In genomic region chr11:118758277-118758990, GRCm38 (mm10) we compare ENCODE assay signal across 24 mouse cellular contexts.
DNase-seq lines count a peak whose midpoint lies in the region; ATAC-seq and TF ChIP-seq lines count a peak whose summit lies in the region.
"Had no signal": no experiment of that assay in that cellular context is flagged by ENCODE, and none has a peak within 500 bp of the region (broad histone marks: within the 10 kb centered on the region; RNA-seq: fewer than 3 reads in every experiment).

No protein-coding gene starts in this region.

- no peak for TF ChIP-seq CTCF in left cerebral cortex, adult 2 months (IDR thresholded peaks at IDR 0.05)

- H3K27me3 ChIP-seq in forebrain, embryonic 13.5 days = no peaks in the 10 kb centered on the region
- H3K27me3 ChIP-seq in forebrain, embryonic 11.5 days (ENCODE audit: control insufficient read depth, insufficient read depth, low read length) = no peaks in the 10 kb centered on the region
- H3K27me3 ChIP-seq in liver, embryonic 11.5 days (replicated peaks; ENCODE audit: control insufficient read depth, insufficient read depth, low read length) = no peaks in the 10 kb centered on the region; the same call in 1 of the 2 replicates
- H3K27me3 ChIP-seq: neural tube, embryonic 12.5 days; stomach, embryonic 15.5 days had no signal

- H3K4me2 ChIP-seq in forebrain, embryonic 13.5 days = no peak overlapping the region
- no peak overlapping the region for H3K4me2 ChIP-seq in forebrain, embryonic 11.5 days (ENCODE audit: low read depth, low read length, severe bottlenecking)
- no peak overlapping the region for H3K4me2 ChIP-seq in liver, embryonic 11.5 days
- H3K4me2 ChIP-seq: heart, embryonic 15.5 days; hindbrain, embryonic 14.5 days; lung, embryonic 14.5 days; neural tube, embryonic 12.5 days; stomach, embryonic 15.5 days had no signal

- WGBS in forebrain, embryonic 13.5 days = 92% methylated on average over 10 of the region's 10 CpGs
- WGBS in forebrain, embryonic 11.5 days = 87% methylated on average over 10 of the region's 10 CpGs
- WGBS in liver, embryonic 11.5 days = 76% methylated on average over 10 of the region's 10 CpGs

- no peak overlapping the region for H3K4me3 ChIP-seq in forebrain, embryonic 13.5 days
- no peak overlapping the region for H3K4me3 ChIP-seq in forebrain, embryonic 11.5 days (ENCODE audit: low read depth, low read length)
- H3K4me3 ChIP-seq in left cerebral cortex, adult 2 months = no peak overlapping the region
- H3K4me3 ChIP-seq in liver, embryonic 11.5 days (ENCODE audit: low read depth, low read length) = no peak overlapping the region
- H3K4me3 ChIP-seq: embryonic facial prominence, embryonic 10.5 days; heart, embryonic 15.5 days; neural tube, embryonic 12.5 days; stomach, embryonic 15.5 days had no signal

- H3K4me1 ChIP-seq in forebrain, embryonic 13.5 days = peaks cover 65% of the 10 kb centered on the region
- H3K4me1 ChIP-seq in forebrain, embryonic 11.5 days (replicated peaks; ENCODE audit: control insufficient read depth, insufficient read depth, low read length) = no peaks in the 10 kb centered on the region
- no peaks in the 10 kb centered on the region for H3K4me1 ChIP-seq in liver, embryonic 11.5 days (replicated peaks; ENCODE audit: control insufficient read depth, insufficient read depth, low read length)
- H3K4me1 ChIP-seq: heart, embryonic 15.5 days; megakaryocyte, embryonic 14.5 days; stomach, embryonic 15.5 days had no signal

- no peaks in the 10 kb centered on the region for H3K9me3 ChIP-seq in forebrain, embryonic 13.5 days (replicated peaks)
- H3K9me3 ChIP-seq in forebrain, embryonic 11.5 days (ENCODE audit: control insufficient read depth, low read length) = no peaks in the 10 kb centered on the region
- H3K9me3 ChIP-seq in liver, embryonic 11.5 days (ENCODE audit: control insufficient read depth, low read length) = no peaks in the 10 kb centered on the region
- H3K9me3 ChIP-seq: embryonic facial prominence, embryonic 10.5 days; heart, embryonic 15.5 days; neural tube, embryonic 12.5 days; stomach, embryonic 15.5 days had no signal

- DNase-seq in forebrain, embryonic 11.5 days (ENCODE audit: low spot score) = no peak
- no peak for DNase-seq in left cerebral cortex, adult 2 months (ENCODE audit: extremely low spot score in 1 of 2, low spot score in 2 of 2)
- no peak for DNase-seq in left cerebral cortex, postnatal 25 days (ENCODE audit: low spot score in 2 of 2)
- DNase-seq in cerebellum, adult 8-10 months = peak; percentile 81
- DNase-seq in cerebellum, postnatal 36 days = peak; percentile 82 to 86
- DNase-seq in liver, embryonic 11.5 days (ENCODE audit: low spot score) = no peak
- no peak for DNase-seq in gastrocnemius, postnatal 25 days
- DNase-seq: adrenal gland, postnatal 10 days; heart, postnatal 36 days; kidney, adult 2 months; kidney, postnatal 10 days; lung, embryonic 14.5 days; midbrain, embryonic 14.5 days; right cerebral cortex, postnatal 4 days; thymus, postnatal 25 days had no signal

- no peak overlapping the region for H3K9ac ChIP-seq in forebrain, embryonic 13.5 days
- H3K9ac ChIP-seq in forebrain, embryonic 11.5 days (ENCODE audit: low read length) = no peak overlapping the region
- no peak overlapping the region for H3K9ac ChIP-seq in liver, embryonic 11.5 days (ENCODE audit: low read depth, low read length)
- H3K9ac ChIP-seq: heart, embryonic 15.5 days; hindbrain, embryonic 14.5 days; liver, embryonic 14.5 days; lung, embryonic 14.5 days; neural tube, embryonic 12.5 days; stomach, embryonic 15.5 days had no signal

- intact Hi-C loops in left cerebral cortex, adult 2 months (cut with DNase I) = loop anchor here (2.0 to 5.0 kb wide), 3 partner anchors 34 to 139 kb away; no protein-coding TSS in a partner anchor
- intact Hi-C loops in left cerebral cortex, postnatal 25 days (cut with DNase I) = no loop called here

- H3K27ac ChIP-seq in forebrain, embryonic 13.5 days = peak overlapping the region; percentile 60
- H3K27ac ChIP-seq in forebrain, embryonic 11.5 days (ENCODE audit: low read depth, low read length) = no peak overlapping the region
- H3K27ac ChIP-seq in left cerebral cortex, adult 2 months = peak overlapping the region; percentile 89
- H3K27ac ChIP-seq in liver, embryonic 11.5 days (ENCODE audit: low read depth, low read length) = no peak overlapping the region
- H3K27ac ChIP-seq: embryonic facial prominence, embryonic 10.5 days; heart, embryonic 15.5 days; hindbrain, embryonic 14.5 days; liver, embryonic 14.5 days; neural tube, embryonic 12.5 days; stomach, embryonic 15.5 days had no signal

- H3K36me3 ChIP-seq in forebrain, embryonic 13.5 days (ENCODE audit: poor library complexity, severe bottlenecking) = no peaks in the 10 kb centered on the region
- no peaks in the 10 kb centered on the region for H3K36me3 ChIP-seq in forebrain, embryonic 11.5 days (ENCODE audit: control insufficient read depth, insufficient read depth, low read length)
- no peaks in the 10 kb centered on the region for H3K36me3 ChIP-seq in liver, embryonic 11.5 days (ENCODE audit: control insufficient read depth, insufficient read depth, low read length)
- H3K36me3 ChIP-seq: embryonic facial prominence, embryonic 10.5 days; heart, embryonic 15.5 days; neural tube, embryonic 12.5 days; stomach, embryonic 15.5 days had no signal

- ATAC-seq in forebrain, embryonic 13.5 days = no peak
- ATAC-seq in forebrain, embryonic 11.5 days (replicated peaks; ENCODE audit: low FRiP score) = no peak
- ATAC-seq in liver, embryonic 11.5 days (replicated peaks; ENCODE audit: low FRiP score) = no peak
- ATAC-seq: inflammation-experienced regulatory T-cells, adult 6 months had no signal

Comparison
In these comparisons a context has a peak if more than half of its experiments do, and no peak if none do; other contexts are left out.
1. H3K27ac ChIP-seq: peak in forebrain, embryonic 13.5 days (single experiment) and left cerebral cortex, adult 2 months (single experiment); none in forebrain, embryonic 11.5 days (single experiment) and liver, embryonic 11.5 days (single experiment).
2. DNase-seq: peak in cerebellum, adult 8-10 months (single experiment) and cerebellum, postnatal 36 days (2 of 2); none in forebrain, embryonic 11.5 days (single experiment), left cerebral cortex, adult 2 months (0 of 2), left cerebral cortex, postnatal 25 days (0 of 2), liver, embryonic 11.5 days (single experiment) and gastrocnemius, postnatal 25 days (single experiment).